Mouse (Mus musculus): ENCODE measurements around the gene Rassf8. TPM values are rescaled to one million over a fixed set of nuclear protein-coding genes. Genes with fewer than 3 reads are reported as not detected.

The Rassf8 gene
- polyA plus RNA-seq, 1 experiment from 2014 or later = 9.2 TPM

GRCm38 (mm10) chr6:145763051-145763450 is 16.5 kb downstream of the Rassf8 start:
- Histone ChIP-seq H3K27me3 (no peaks in the 10 kb centered on the region), H3K9ac (replicated peaks) (no peak overlapping the region), H3K36me3 (no peaks in the 10 kb centered on the region), H3K4me1 (replicated peaks) (peaks cover 58% of the 10 kb centered on the region), H3K27ac (no peak overlapping the region), H3K9me3 (no peaks in the 10 kb centered on the region), H3K4me3 (replicated peaks) (no peak overlapping the region), H3K4me2 (no peak overlapping the region)
- WGBS = 81% methylated on average over 4 of the region's 4 CpGs
- ATAC-seq (ENCODE audit: insufficient number of reproducible peaks, insufficient read depth, low FRiP score, low TSS enrichment, low read depth) = no peak

GRCm38 (mm10) chr6:145765011-145765410 is 18.5 kb downstream of the Rassf8 start:
- no peak for ATAC-seq (ENCODE audit: insufficient number of reproducible peaks, insufficient read depth, low FRiP score, low TSS enrichment, low read depth)
- Histone ChIP-seq H3K4me3 (replicated peaks) (no peak overlapping the region), H3K36me3 (no peaks in the 10 kb centered on the region), H3K27ac (no peak overlapping the region), H3K4me1 (replicated peaks) (peaks cover 57% of the 10 kb centered on the region), H3K27me3 (no peaks in the 10 kb centered on the region), H3K9ac (replicated peaks) (0 out of 2 replicates have a peak overlapping the region, but pooled peaks have one; percentile 28), H3K9me3 (no peaks in the 10 kb centered on the region), H3K4me2 (no peak overlapping the region)
- 49% methylated on average over 7 of the region's 7 CpGs for WGBS

GRCm38 (mm10) chr6:145766971-145767370 is 20.4 kb downstream of the Rassf8 start:
- no peak overlapping the region for H3K4me2 ChIP-seq
- ATAC-seq (ENCODE audit: insufficient number of reproducible peaks, insufficient read depth, low FRiP score, low TSS enrichment, low read depth) = no peak
- no peak overlapping the region for H3K27ac ChIP-seq
- H3K4me3 ChIP-seq (replicated peaks) = no peak overlapping the region
- no peaks in the 10 kb centered on the region for H3K9me3 ChIP-seq
- 83% methylated on average over 6 of the region's 6 CpGs for WGBS
- no peak overlapping the region for H3K9ac ChIP-seq (replicated peaks)
- H3K4me1 ChIP-seq (replicated peaks) = peaks cover 63% of the 10 kb centered on the region
- H3K36me3 ChIP-seq = no peaks in the 10 kb centered on the region
- no peaks in the 10 kb centered on the region for H3K27me3 ChIP-seq

- Histone ChIP-seq H3K4me3 (replicated peaks) (no peak overlapping the region), H3K9ac (replicated peaks) (no peak overlapping the region), H3K27ac (0 out of 2 replicates have a peak overlapping the region, but pooled peaks have one; percentile 14), H3K9me3 (no peaks in the 10 kb centered on the region), H3K4me2 (no peak overlapping the region), H3K36me3 (no peaks in the 10 kb centered on the region), H3K27me3 (no peaks in the 10 kb centered on the region), H3K4me1 (replicated peaks) (peaks cover 63% of the 10 kb centered on the region)
- WGBS = 41% methylated on average over 5 of the region's 5 CpGs
- no peak for ATAC-seq (ENCODE audit: insufficient number of reproducible peaks, insufficient read depth, low FRiP score, low TSS enrichment, low read depth)
These were observed 21.1 kb downstream of the Rassf8 start for GRCm38 (mm10) chr6:145767637-145768036.

GRCm38 (mm10) chr6:145768671-145769292 is 22.2 kb downstream of the Rassf8 start:
- Histone ChIP-seq H3K27me3 (no peaks in the 10 kb centered on the region), H3K9ac (replicated peaks) (no peak overlapping the region), H3K9me3 (no peaks in the 10 kb centered on the region), H3K36me3 (no peaks in the 10 kb centered on the region), H3K4me3 (replicated peaks) (no peak overlapping the region), H3K4me1 (replicated peaks) (peaks cover 53% of the 10 kb centered on the region), H3K27ac (peak overlapping the region; percentile 51), H3K4me2 (no peak overlapping the region)
- 54% methylated on average over 10 of the region's 10 CpGs for WGBS
- no peak for ATAC-seq (ENCODE audit: insufficient number of reproducible peaks, insufficient read depth, low FRiP score, low TSS enrichment, low read depth)

DNA sequence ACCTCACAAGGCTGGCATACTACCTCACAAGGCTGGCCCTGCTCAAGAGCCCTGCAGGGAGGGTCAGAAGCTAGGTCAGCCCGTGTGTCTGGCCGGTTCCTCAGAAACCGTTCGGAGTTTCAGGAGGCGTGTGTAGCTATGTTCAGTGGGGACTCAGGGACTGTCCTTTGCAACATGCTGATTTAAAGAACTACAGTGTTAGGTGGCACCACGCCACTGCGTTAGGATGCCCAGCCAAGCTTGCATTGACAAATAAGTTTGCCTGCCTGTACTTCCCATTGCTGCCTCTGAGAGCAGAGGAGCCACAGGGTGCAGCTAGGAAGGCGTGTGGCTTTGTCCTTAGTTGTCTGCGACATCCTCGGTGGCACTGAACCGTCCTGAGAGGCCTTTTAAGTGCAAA is 23.3 kb downstream of the Rassf8 start:
- Histone ChIP-seq H3K9ac (replicated peaks) (no peak overlapping the region), H3K36me3 (no peaks in the 10 kb centered on the region), H3K27me3 (no peaks in the 10 kb centered on the region), H3K9me3 (no peaks in the 10 kb centered on the region), H3K4me1 (replicated peaks) (peaks cover 42% of the 10 kb centered on the region), H3K4me3 (replicated peaks) (no peak overlapping the region), H3K27ac (peak overlapping the region; percentile 41; the same call in 1 of the 2 replicates), H3K4me2 (no peak overlapping the region)
- no peak for ATAC-seq (ENCODE audit: insufficient number of reproducible peaks, insufficient read depth, low FRiP score, low TSS enrichment, low read depth)
- WGBS = 78% methylated on average over 11 of the region's 11 CpGs

DNA sequence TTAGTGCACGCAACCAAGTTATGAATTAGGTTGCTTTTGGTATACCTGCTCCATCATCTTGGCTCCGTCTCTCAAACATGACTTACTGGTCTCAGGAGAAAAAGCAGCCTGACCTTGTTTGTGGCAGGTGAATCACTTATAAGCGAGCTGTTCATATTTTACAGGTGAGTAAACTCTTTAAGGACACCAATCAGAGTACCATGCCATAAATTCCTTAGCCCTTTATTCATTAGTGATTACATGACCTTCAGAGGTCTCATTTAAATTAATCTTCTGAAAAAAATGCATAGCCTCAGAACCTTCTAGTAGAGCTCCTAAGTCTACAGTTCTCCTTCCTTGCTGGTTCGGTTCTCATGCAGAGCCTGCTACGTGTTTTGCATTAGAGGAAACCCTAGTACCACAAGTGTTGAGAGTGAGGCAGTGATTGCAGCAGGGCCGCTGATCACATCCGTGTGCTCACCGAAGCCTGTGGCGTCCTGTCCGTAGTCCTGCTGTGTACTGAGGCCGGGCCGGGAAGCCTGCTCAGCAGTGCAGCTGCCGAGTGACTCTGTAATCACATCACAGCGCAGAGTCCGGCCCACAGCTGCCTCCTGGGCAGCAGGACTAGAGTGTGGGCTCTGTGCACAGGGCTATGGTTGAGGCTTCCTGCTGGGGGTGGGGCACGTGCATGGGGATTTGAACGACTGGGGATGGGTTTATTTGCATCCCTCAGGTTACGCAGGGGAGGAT is 23.9 kb downstream of the Rassf8 start:
- Histone ChIP-seq H3K4me2 (no peak overlapping the region), H3K4me3 (replicated peaks) (no peak overlapping the region), H3K27ac (peak overlapping the region; percentile 50; the same call in 1 of the 2 replicates), H3K27me3 (no peaks in the 10 kb centered on the region), H3K9me3 (no peaks in the 10 kb centered on the region), H3K4me1 (replicated peaks) (peaks cover 38% of the 10 kb centered on the region), H3K36me3 (no peaks in the 10 kb centered on the region), H3K9ac (replicated peaks) (no peak overlapping the region)
- ATAC-seq (ENCODE audit: insufficient number of reproducible peaks, insufficient read depth, low FRiP score, low TSS enrichment, low read depth) = peak; percentile 73; the same call in 1 of the 2 replicates
- 37% methylated on average over 18 of the region's 18 CpGs for WGBS

DNA sequence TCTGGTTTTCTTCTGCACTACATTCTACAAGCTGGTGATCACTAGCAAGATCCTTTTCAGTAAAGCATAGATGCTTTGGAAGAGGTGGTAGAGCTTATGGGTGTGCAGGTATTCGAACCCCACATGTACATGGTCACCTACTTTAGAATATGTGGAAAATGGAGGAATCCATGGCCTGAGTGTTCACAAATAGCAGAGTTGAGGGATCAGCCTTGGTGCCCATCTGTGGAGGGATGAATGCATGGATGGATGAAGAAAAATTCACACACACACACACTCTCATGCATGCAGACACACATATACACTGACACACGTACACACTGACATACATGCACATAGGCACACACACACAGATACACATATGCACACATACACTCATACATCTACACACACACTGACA is 27.9 kb downstream of the Rassf8 start:
- ATAC-seq (ENCODE audit: insufficient number of reproducible peaks, insufficient read depth, low FRiP score, low TSS enrichment, low read depth) = no peak
- no peak overlapping the region for H3K27ac ChIP-seq
- 84% methylated on average over 2 of the region's 2 CpGs for whole genome bisulfite sequencing
- no peaks in the 10 kb centered on the region; the same call in 1 of the 2 replicates for H3K36me3 ChIP-seq
- H3K9me3 ChIP-seq = no peaks in the 10 kb centered on the region
- H3K9ac ChIP-seq (replicated peaks) = no peak overlapping the region
- no peak overlapping the region for H3K4me2 ChIP-seq
- peaks cover 46% of the 10 kb centered on the region for H3K4me1 ChIP-seq (replicated peaks)
- no peak overlapping the region for H3K4me3 ChIP-seq (replicated peaks)
- no peaks in the 10 kb centered on the region for H3K27me3 ChIP-seq

- Histone ChIP-seq H3K27ac (no peak overlapping the region), H3K27me3 (no peaks in the 10 kb centered on the region), H3K36me3 (no peaks in the 10 kb centered on the region; the same call in 1 of the 2 replicates), H3K4me2 (no peak overlapping the region), H3K4me3 (replicated peaks) (no peak overlapping the region), H3K9ac (replicated peaks) (no peak overlapping the region), H3K4me1 (replicated peaks) (peaks cover 47% of the 10 kb centered on the region), H3K9me3 (no peaks in the 10 kb centered on the region)
- no peak for ATAC-seq (ENCODE audit: insufficient number of reproducible peaks, insufficient read depth, low FRiP score, low TSS enrichment, low read depth)
- WGBS = 85% methylated on average over 4 of the region's 4 CpGs
These were observed 29.7 kb downstream of the Rassf8 start for GRCm38 (mm10) chr6:145776241-145776640.

GRCm38 (mm10) chr6:145779383-145779782 is 32.8 kb downstream of the Rassf8 start:
- Histone ChIP-seq H3K4me1 (replicated peaks) (peaks cover 52% of the 10 kb centered on the region), H3K4me2 (0 out of 2 replicates have a peak overlapping the region, but pooled peaks have one; percentile 1), H3K36me3 (no peaks in the 10 kb centered on the region; the same call in 1 of the 2 replicates), H3K4me3 (replicated peaks) (no peak overlapping the region), H3K9me3 (no peaks in the 10 kb centered on the region), H3K9ac (replicated peaks) (no peak overlapping the region), H3K27me3 (no peaks in the 10 kb centered on the region), H3K27ac (peak overlapping the region; percentile 60)
- no peak for ATAC-seq (ENCODE audit: insufficient number of reproducible peaks, insufficient read depth, low FRiP score, low TSS enrichment, low read depth)
- 9% methylated on average over 6 of the region's 6 CpGs for WGBS

DNA sequence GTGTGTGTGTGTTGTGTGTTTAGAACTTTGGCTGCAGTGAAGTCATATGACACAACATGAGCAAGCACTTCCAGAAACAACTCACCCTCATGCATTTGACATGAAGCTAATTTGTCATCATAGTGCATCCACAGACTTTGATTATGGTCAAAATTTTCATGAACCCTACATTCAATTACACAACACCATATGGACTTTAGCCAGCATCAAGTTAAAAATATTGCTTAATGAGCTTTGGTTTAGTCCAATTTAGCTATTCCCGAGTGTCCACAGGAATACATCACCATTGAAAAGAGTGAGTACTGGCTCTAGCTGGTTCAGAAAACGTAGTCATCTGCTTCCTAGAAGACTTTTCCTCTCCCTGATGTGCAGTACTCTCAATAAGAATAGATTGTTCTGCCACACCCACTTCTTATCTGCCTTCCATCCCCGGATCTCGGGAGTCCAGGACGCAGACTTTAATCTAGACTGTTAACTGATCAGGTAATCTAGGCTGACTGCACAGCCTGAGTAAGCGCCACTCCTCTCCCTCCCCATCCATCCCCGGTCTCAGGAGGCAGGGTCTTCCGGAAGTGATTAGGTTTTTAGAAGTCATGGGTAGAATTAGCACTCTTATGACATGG is 33.7 kb downstream of the Rassf8 start:
- Histone ChIP-seq H3K9me3 (no peaks in the 10 kb centered on the region), H3K4me3 (replicated peaks) (no peak overlapping the region), H3K9ac (replicated peaks) (no peak overlapping the region)

More for the DNA sequence above, 33.7 kb downstream of the Rassf8 start:
- H3K27ac ChIP-seq = no peak overlapping the region
- H3K4me1 ChIP-seq (replicated peaks) = peaks cover 52% of the 10 kb centered on the region
- ATAC-seq (ENCODE audit: insufficient number of reproducible peaks, insufficient read depth, low FRiP score, low TSS enrichment, low read depth) = no peak
- H3K27me3 ChIP-seq = no peaks in the 10 kb centered on the region
- WGBS = 62% methylated on average over 8 of the region's 8 CpGs
- no peak overlapping the region for H3K4me2 ChIP-seq
- no peaks in the 10 kb centered on the region; the same call in 1 of the 2 replicates for H3K36me3 ChIP-seq
